Mouse (Mus musculus) embryo, embryonic 11.5 days (tissue): ENCODE measurements at regions not wholly inside any gene's neighbourhood (a gene's known extent, or its start where the extent isn't known, plus 50 kb on each side); places are given as distances from the start of the nearest gene placed in this dataset.
"Not testable (repeated sequence)": the region's sequence is repeated elsewhere in the genome, so short reads cannot be mapped to it uniquely, and the experiment has no call there.

Source experiments
- DNase-seq: peaks from one replicate; pipeline ENCODE4 v3.0.0-alpha.2; 2012; ENCODE audit warnings: low read depth, low spot score

DNA sequence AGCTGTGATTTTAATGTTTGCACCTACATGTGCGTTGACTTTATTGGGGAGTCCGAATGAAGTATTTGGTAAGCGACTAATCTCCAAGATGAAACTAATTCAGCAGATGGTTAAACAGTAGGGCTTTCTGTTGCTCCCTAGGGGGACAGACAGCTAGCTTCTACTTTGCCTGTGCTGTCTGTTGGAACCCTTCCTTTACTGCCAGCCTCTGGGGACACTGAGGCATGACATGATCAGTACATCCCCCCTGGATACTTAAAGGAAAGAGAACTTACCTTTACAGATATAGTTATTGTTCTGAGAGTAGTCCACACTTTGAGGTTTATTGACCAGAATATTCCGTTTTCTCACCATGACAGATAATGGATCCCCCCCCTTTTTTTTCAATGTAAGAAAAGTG is 289.8 kb upstream of the Ift57 start:
- no peak for DNase-seq

DNA sequence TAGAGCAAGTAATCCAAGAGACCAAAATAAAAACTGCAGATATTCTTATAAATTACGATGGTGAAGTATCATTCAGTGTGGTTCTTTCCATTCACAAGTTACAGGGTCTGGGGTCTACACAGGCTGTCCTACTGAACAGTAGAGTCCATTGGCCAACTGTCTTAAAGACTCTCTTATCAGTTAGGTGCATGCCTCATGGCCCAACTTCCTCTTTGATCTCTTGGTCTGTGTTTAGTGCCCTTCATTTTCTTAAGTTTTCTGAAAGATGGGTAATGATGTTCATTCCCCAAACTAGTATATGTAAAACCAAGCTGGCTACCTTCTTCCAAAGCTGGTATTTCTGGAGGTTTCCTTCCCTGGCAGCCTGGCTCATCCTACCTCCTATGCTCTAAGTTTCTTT is 268.7 kb upstream of the Ift57 start:
- DNase-seq = no peak

DNA sequence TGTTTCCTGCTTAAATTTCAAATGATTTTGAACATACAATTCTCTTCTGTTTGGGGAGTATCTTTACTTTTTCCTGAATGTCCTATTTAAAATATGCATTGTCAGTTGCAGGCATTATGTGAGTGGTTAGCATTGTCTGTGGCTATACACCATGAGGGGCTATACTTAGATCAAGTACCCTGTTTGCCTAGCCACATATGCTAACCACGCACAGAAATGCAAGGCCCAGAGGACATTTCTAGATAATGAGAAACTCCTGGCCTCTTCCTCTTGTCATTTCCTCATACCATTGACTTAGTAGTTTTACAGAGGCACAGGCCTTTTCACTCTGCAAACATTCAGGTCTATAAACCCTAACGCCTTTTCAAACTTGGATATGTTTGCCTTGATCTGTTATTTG is 267.1 kb upstream of the Ift57 start:
- no peak for DNase-seq

DNA sequence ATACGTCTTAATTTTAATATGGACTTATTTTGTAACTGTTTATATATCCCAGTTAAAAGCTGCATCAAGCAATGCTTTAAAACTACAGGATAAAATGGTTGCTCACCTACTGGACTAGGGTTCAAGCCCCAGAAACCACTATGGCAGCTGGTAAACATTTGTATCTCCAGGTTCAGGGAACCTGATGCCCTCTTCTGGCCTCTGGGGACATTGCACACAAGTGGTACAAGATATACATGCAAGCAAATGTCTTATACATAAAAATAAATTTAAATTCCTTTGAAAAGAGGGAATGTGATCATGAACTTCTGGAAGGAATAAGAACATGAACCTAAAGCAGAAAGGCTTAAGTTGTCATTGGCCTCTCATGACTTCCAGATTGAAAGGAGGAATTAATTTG is 257.8 kb upstream of the Ift57 start:
- DNase-seq = peak; percentile 2

DNA sequence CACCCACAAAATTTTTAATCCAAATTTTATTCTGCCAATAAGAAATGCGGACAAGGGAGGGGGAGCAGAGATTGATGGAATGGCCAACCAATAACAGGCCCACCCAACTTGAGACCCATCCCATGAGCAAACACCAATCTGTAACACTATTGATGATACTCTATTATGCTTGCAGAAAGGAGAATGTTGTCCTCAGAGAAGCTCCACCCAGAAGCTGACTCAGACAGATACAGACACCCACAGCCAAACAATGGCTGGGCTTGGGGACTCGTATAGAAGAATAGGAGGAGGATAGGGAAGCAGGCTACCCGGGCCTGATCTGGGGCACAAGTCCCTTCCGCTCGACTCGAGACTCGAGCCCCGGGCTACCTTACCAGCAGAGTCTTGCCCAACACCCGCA is 251.7 kb upstream of the Ift57 start:
- DNase-seq = not testable (repeated sequence)

DNA sequence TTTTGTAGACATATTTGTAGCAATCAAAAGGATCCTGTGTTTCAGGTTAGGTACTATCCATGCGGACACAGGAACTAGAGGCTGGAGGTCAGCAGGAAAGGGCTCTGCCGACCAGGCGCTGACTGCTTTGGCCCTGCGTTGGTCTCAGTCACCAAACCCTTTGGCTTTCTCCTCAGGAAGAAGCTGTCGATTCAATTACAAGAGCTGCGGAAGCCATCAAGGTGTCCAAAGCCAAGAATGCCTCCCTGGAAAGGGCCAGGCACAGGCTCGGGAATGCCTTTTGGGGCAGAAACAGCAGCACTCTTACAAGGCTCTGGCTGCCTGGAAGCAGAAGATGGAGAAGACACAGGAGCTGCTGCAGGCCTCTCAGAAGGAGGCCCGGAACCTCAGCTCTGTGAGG is 205.2 kb upstream of the Ift57 start:
- DNase-seq = no peak

DNA sequence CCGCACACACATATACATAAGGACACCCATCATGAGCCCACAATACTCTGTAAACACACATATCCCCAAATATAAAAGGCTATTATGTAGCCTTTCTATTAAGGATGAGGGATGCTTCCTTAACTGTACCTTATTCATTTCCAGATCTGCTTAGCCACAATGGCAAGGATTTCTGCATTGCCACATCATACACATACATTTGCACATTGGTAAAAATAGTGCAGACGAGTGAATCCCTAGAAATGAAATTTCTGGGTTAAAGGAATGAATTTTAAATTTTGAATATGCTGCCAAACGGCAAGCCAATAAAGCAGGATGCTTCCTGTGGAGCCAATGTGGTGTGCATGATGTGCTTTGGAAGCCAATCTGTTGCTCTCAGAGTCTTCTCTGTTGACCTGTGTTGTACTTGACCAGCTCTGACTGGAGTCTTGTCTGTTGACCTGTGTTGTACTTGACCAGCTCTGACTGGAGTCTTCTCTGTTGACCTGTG is 201.5 kb upstream of the Ift57 start:
- DNase-seq = no peak

DNA sequence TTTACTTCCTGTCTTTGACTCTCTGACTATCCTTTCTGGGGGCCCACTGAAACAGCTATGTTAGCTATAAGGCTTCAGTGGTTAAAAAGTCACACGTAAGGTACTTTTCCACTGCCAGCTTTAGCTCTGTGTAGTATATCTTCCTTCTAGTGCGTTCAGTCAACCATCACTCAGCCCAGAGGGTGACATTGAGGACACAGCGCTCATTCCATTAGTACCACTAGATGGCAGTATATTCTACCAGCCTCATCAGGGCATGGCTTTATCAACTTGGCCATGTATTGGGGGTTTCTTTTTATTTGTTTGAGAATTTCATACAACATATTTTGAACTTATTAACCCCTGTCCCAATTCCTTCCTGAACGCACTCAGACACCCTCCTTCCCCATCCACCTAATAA is 198.2 kb upstream of the Ift57 start:
- DNase-seq = peak; percentile 26

DNA sequence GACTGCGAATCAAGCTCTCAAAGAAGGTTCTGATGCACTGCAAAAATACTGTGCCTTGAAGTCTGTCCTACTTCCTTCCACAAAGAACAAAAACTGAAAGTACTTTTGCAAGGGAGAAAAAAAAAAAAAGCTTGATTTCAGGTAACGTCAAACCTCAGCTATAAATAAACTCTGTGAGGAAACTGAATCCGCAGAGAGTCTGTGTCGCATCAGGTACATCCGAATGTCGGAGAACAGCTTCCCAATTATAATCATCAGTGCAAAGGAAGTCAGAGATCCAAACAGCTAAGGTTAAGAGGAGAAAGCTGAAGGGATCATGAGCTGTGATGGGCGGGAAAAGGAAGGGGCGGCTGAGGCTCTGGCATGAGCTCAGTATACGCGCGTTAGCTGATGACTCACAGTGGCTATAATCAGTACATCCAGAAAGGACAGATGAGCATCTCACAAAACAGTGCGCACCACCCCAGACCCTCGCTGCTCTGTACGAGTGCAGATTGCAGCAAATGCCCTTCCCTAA is 195.1 kb upstream of the Ift57 start:
- DNase-seq = no peak

DNA sequence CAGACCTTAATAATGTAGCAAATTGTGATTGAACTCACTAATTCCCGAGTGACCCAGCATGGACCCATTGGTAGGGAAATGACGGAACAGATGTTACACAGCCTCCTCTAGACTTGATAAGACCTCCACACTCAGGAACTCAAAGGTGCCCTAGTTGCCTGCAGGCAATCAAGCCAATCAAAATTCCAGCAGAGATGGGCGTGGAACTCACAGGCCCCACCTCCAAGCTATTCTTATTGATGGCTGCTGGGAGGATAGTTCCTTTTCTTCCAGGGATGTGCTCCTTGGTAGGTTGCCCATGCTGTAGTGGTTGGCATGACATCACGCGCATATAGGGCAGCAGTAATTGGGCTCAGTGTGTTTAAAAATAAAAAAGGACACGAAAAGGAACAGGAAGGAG is 194.4 kb upstream of the Ift57 start:
- DNase-seq = no peak

DNA sequence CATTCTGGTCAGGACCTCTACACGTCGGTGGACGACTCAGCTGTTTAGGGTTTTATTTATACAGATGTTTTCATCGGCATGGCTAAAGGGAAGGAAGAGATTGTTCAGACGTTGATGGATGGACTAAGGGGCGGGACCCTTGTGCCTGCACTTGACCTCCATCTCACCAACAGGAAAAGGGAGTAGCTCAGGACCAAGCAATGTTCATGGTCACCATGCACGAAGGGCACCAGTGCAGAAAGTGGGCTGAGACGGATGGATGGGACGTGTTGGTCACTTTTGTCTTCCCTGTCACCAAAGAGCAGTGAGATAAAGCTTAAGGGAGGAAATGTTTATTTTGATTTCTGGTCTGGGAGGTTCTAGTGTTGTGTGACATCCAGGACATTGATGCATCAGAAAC is 193.8 kb upstream of the Ift57 start:
- no peak for DNase-seq

DNA sequence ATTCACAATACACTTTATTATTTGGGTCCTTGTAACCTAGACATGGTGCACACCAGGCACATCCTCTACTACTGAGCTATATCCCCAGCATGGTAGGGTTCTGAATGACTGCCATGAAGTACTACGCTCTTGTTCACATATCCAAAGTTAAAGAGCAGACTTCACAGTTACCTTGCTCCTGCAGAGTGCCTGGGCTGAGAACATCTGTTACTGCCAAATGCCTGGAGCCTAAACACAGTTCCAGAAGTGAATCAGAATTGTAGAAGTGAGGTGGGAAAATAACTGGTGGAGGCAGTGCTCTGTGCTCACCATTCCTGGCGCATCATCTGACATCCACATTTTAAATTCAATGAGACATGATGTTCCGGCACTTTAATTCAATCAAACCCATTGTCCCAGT is 180.2 kb upstream of the Ift57 start:
- no peak for DNase-seq

DNA sequence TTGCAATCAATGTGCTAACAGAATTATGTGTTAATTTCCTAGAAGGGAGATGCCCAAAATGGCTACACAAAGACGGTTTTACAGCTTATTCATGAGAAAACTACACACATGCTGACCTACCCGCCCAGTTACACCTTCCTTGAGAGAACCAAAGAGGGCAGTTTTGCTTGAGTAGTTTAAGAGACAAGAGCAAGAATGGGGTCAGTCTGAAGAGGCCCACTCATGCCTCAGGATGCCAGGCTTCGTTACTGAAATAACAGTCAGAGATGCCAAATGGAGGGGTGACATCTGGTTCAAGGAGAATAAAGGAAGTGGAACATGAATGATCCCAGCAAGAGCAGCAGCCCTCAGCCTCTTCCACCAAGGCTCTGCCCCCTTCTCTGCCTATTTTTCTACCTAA is 178.6 kb upstream of the Ift57 start:
- DNase-seq = no peak

DNA sequence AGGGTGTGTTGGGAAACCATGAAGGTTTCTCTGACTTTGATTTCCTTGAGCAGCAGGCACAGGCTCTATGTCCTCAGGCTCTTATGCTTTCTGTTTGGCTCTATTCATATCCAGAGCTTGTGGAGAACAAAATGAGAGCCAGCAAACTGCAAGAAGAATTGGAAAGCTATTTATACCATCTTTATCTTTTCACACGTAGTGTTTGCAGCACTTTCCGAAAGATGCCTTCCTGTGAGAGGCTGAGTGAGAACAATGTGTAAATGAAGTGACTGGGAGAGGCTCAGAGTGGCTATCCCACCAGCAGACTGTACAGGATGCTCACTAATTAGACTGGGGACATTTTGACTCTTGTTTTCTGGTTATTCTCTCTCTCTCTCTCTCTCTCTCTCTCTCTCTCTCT is 177.3 kb upstream of the Ift57 start:
- DNase-seq = no peak

DNA sequence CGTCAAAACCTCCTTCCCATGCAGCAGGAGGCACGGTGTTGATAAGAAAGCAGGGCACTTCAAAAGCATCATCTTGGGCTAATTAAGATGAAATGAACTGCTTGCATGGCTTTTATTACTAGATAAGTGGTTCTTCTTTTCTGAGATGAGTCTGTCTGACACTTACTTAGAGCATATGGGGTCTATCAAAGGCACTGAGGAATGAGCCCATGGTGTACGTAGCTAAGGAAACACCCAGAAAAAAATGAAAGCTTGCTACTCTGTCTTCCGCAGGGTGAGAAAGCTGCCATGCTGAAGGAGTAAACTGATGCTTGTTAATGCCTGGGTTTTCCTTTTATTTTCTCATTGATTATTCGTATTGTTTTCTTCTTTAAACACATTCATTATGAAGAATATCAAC is 176.5 kb upstream of the Ift57 start:
- no peak for DNase-seq

DNA sequence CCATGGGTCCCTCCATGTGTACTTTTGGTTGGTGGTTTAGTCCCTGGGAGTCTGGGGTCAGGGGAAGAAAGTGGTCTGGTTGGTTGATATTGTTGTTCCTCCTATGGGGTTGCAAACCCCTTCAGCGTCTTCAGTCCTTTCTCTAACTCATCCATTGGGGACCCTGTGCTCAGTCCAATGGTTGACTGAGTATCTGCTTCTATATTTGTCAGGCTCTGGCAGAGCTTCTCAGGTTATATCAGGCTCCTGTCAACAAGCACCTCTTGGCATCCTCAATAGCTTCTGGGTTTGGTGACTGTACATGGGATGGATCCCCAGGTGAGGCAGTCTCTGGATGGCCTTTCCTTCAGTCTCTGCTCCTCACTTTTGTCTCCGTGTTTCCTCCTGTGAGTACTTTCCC is 170.4 kb upstream of the Ift57 start:
- DNase-seq = not testable (repeated sequence)

DNA sequence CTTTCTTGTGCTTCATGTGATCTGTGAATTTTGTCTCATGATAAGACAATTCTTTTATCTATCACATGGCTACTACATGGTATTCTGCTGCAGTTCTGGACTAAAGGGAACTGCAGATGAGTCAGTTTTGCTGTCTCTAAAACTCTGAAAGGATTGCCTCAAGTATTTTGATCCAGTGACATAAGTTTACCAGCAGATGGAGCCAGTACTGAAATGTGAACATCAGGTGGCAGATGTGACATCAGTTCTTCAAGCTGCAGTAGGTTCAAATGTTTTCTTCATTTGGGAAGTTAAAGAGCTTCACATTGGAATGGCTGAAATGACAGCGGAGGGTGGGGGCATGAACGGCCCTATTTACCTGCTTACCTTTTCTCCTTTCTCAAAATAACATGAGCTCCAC is 170.0 kb upstream of the Ift57 start:
- no peak for DNase-seq

DNA sequence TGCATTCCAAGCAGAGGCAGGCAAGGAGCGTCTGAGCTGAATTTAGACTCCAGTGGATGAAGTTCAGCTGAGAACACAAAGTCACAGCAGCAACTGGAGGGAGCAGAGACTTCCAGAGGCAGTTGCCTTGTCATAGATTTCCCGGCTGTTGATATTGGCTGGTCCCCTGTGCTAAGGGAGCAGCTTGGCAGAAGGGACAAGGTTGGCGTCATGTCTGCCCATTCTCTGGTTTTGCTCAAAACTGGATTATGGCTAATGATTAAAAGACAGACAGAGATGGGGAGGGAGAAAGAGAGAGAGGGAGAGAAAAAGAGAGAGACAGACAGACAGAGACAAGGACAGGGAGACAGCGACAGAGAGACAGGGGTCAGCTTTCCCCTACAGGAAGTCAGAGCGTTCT is 169.0 kb upstream of the Ift57 start:
- no peak for DNase-seq

DNA sequence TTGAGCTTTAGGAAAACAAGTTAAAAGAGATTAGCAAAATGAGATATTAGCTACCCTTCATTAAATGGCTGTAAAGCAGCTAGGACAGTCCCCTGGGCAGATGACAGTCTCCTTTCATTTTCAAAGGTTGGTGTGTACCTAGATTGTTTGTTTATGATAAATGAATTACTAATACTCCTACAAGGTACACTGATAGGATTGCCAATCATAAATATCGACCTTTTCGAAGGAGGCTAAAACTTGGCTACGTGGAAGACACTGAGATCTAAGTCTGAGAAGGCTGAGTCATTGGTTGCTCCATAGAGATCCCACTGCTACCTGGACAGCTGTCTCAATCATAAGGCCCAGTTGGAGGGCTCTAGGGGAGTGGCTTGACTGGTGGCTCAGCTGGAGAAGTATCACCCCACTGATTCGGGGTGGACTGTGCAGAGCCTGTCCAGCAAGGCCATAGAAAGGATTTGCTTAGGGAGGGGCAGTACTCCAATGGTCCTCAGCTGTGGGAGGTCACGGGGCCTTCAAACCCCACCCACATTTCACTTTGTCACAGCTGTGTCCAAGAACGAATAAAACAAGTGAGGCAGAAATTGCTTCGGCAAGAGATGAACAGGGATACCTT is 166.9 kb upstream of the Ift57 start:
- DNase-seq = no peak

DNA sequence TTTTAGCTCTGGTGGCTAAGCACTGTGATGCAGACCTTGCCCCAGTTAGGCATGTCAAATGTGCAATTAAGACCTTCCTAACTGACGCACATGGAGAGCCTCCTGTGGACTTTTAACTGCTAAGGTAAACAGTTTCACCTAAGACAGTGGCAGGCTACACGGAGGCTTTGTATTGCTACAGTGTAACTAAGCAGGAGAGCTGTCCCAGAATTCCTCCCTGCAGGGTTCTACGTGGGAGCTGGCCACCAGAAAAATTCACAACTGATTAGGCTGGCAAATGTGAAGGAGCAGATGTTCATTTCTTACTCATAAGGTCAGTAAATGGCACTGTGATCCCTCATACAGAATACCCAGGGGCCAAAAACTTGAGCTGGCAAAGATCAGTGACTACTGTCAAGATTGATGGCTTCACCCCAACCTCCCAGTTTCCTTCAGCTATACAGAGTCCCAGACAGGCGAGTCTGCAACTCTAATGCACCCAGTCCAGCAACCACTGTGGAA is 165.5 kb upstream of the Ift57 start:
- DNase-seq = no peak

DNA sequence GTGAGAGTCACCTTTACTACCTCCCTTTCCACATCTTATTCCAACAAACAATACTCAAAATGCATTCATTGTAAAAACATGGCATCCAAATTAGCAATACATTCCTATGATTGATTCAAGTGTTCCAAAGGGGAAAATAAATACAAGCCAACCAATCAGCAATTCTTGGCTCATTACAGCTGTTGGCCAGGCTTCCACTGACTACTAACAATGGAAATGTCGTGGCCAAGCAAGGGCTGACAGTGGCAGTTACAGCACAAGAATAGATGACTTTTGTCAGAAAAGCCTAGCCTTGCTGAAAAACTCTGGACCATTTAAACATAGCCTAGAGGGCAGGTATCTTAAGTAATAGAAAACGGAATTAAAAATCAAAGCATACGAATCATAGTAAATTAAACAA is 148.8 kb upstream of the Ift57 start:
- DNase-seq = no peak

DNA sequence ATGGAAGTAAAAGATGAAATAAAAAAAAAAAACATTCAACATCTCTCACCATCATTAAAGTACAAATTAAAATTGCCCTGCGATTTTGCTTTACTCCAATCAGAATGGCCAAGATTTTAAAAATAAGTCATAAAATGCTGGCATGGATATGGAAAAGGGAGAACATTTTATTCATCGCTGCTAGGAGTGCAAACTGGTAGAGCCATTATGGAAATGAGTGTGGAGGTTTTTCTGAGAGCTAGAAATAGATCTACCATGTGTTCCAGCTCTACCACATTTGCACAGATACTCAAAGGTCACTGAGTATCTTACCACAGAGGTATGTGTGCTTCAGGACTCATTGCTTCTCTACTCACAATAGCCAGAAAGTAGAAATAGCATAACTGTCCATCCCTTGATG is 129.0 kb upstream of the Ift57 start:
- DNase-seq = no peak

DNA sequence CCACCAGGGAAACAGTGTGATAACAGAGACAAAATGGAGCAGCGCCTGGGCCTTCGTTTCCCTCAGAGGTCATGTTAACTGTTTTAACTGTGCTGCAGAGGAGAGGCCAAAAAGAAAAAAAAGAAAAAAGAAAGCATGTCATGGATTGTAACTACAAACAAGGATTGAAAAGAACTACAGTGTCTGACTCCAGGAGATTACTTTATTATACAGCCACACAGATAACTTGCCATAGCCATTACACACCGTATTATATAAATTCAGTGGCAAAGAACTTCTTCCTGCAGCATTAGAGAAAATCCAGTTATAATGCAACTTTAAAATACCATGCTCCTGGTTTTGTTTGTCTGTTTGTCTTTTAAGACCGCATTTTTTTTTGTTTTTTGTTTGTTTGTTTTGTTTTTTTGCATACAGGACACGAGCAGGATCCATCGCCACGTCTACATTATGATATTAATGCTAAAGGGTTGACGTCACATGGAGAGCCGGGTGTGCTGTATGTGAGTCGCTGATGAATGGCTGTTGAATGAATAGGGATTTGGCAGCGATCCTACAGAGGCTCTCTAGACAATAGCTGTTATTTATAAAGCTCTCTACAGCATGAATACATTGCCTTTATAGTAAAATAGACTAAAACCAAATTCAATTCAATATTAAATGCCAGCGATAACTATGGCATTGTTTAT is 126.4 kb upstream of the Ift57 start:
- no peak for DNase-seq
